Mouse (Mus musculus) midbrain, embryonic 10.5 days (tissue): ENCODE data around the gene Ppm1n. TPM values are rescaled to one million over a fixed set of nuclear protein-coding genes. Genes with fewer than 3 reads are reported as not detected.
A peak's percentile ranks its signal among the peaks of the same experiment; 100 is the strongest.

Experiments
- DNase-seq: peaks from one replicate; pipeline ENCODE4 v3.0.0-alpha.2; 2017; ENCODE audit warnings: low spot score
- H3K27ac ChIP-seq: fragments of 300-500 bp; sonication (generic); replicated peaks from 2 replicates; pipeline ENCODE4 v1.5.1; 2016; ENCODE audit warnings: mild to moderate bottlenecking
- H3K27me3 ChIP-seq: fragments of 300-500 bp; sonication (generic); 2 replicates; pipeline ENCODE4 v1.6.1; 2016; ENCODE audit warnings: low read depth, mild to moderate bottlenecking; ENCODE audit not compliant: poor library complexity, severe bottlenecking
- H3K36me3 ChIP-seq: fragments of 300-500 bp; sonication (generic); 2 replicates; pipeline ENCODE4 v1.6.1; 2016; ENCODE audit warnings: mild to moderate bottlenecking, moderate library complexity
- H3K4me1 ChIP-seq: fragments of 300-500 bp; sonication (generic); 2 replicates; pipeline ENCODE4 v1.6.1; 2016
- H3K4me3 ChIP-seq: fragments of 300-500 bp; sonication (generic); 2 replicates; pipeline ENCODE4 v1.5.1; 2016; ENCODE audit warnings: mild to moderate bottlenecking, moderate library complexity
- H3K9me3 ChIP-seq: fragments of 300-500 bp; sonication (generic); replicated peaks from 2 replicates; pipeline ENCODE4 v1.6.1; 2016; ENCODE audit warnings: mild to moderate bottlenecking
- WGBS: fragments of 180-500 bp; shearing (Covaris S2); methylation state at CpG from one replicate; pipeline ENCODE4 v1.1.7; 2016; 5-methylcytosine and 5-hydroxymethylcytosine counted together
- polyA plus RNA-seq: library from polyadenylated mRNA; unstranded; fragments of >200 nt; fragmentation: Nextera tagmentation; extraction: Ambion mirVana; gene quantifications from 2 replicates; pipeline ENCODE4 v1.2.1, GENCODE M21; 2016

Ppm1n gene
- polyA plus RNA-seq, 1 experiment from 2014 or later: 0.36 TPM

- Histone ChIP-seq H3K9me3 (no peaks in the 10 kb centered on the region), H3K4me1 (peaks cover 42% of the 10 kb centered on the region), H3K36me3 (peaks cover 22% of the 10 kb centered on the region), H3K27ac (peak overlapping the region; percentile 93), H3K4me3 (peak overlapping the region; percentile 99), H3K27me3 (no peaks in the 10 kb centered on the region)
- DNase-seq: peak; percentile 66
- 2% methylated on average over 19 of the region's 19 CpGs for WGBS
Measured at GRCm38 (mm10) chr7:19269721-19270441, 10.0 kb downstream of the Ppm1n start.

- no peaks in the 10 kb centered on the region for H3K9me3 ChIP-seq
- 53% methylated on average over 10 of the region's 10 CpGs for WGBS
- peaks cover 29% of the 10 kb centered on the region for H3K36me3 ChIP-seq
- DNase-seq: no peak
- no peaks in the 10 kb centered on the region for H3K27me3 ChIP-seq
- peak overlapping the region; percentile 93 for H3K27ac ChIP-seq
- H3K4me3 ChIP-seq: peak overlapping the region; percentile 99
- H3K4me1 ChIP-seq: peaks cover 42% of the 10 kb centered on the region
Measured at GRCm38 (mm10) chr7:19268993-19269681, 10.7 kb downstream of the Ppm1n start.

- Histone ChIP-seq H3K27me3 (no peaks in the 10 kb centered on the region), H3K4me3 (no peak overlapping the region), H3K36me3 (peaks cover 50% of the 10 kb centered on the region), H3K27ac (no peak overlapping the region), H3K9me3 (no peaks in the 10 kb centered on the region), H3K4me1 (peaks cover 35% of the 10 kb centered on the region)
- no peak for DNase-seq
- WGBS: 82% methylated on average over 10 of the region's 10 CpGs
Measured at GRCm38 (mm10) chr7:19267051-19267450, 12.8 kb downstream of the Ppm1n start.

- Histone ChIP-seq H3K27me3 (no peaks in the 10 kb centered on the region), H3K4me1 (peaks cover 32% of the 10 kb centered on the region), H3K27ac (no peak overlapping the region), H3K36me3 (peaks cover 59% of the 10 kb centered on the region), H3K9me3 (no peaks in the 10 kb centered on the region), H3K4me3 (0 out of 2 replicates have a peak overlapping the region, but pooled peaks have one; percentile 0)
- WGBS: 89% methylated on average over 10 of the region's 10 CpGs
- DNase-seq: no peak
Measured at GRCm38 (mm10) chr7:19265928-19266822, 13.7 kb downstream of the Ppm1n start.

GRCm38 (mm10) chr7:19265147-19265546 lies 14.7 kb downstream of the Ppm1n start:
- Histone ChIP-seq H3K4me1 (peaks cover 22% of the 10 kb centered on the region), H3K27me3 (no peaks in the 10 kb centered on the region), H3K36me3 (peaks cover 69% of the 10 kb centered on the region), H3K4me3 (no peak overlapping the region), H3K9me3 (no peaks in the 10 kb centered on the region), H3K27ac (no peak overlapping the region)
- DNase-seq: no peak
- WGBS: 89% methylated on average over 7 of the region's 7 CpGs

- H3K27me3 ChIP-seq: no peaks in the 10 kb centered on the region
- no peak overlapping the region for H3K4me3 ChIP-seq
- no peak overlapping the region for H3K27ac ChIP-seq
- WGBS: 91% methylated on average over 3 of the region's 3 CpGs
- peaks cover 7% of the 10 kb centered on the region for H3K4me1 ChIP-seq
- no peaks in the 10 kb centered on the region for H3K9me3 ChIP-seq
- peaks cover 86% of the 10 kb centered on the region for H3K36me3 ChIP-seq
- DNase-seq: no peak
Measured at GRCm38 (mm10) chr7:19258336-19258735, 21.5 kb downstream of the Ppm1n start.

GRCm38 (mm10) chr7:19257390-19258022 lies 22.4 kb downstream of the Ppm1n start:
- no peak overlapping the region for H3K27ac ChIP-seq
- H3K36me3 ChIP-seq: peaks cover 78% of the 10 kb centered on the region
- 39% methylated on average over 11 of the region's 11 CpGs for WGBS
- H3K27me3 ChIP-seq: no peaks in the 10 kb centered on the region
- peak; percentile 62 for DNase-seq
- H3K9me3 ChIP-seq: no peaks in the 10 kb centered on the region
- peaks cover 7% of the 10 kb centered on the region for H3K4me1 ChIP-seq
- H3K4me3 ChIP-seq: no peak overlapping the region

GRCm38 (mm10) chr7:19256567-19256966 lies 23.3 kb downstream of the Ppm1n start:
- H3K36me3 ChIP-seq: peaks cover 69% of the 10 kb centered on the region
- no peak overlapping the region for H3K27ac ChIP-seq
- H3K4me3 ChIP-seq: no peak overlapping the region
- H3K27me3 ChIP-seq: no peaks in the 10 kb centered on the region
- H3K4me1 ChIP-seq: peaks cover 7% of the 10 kb centered on the region
- H3K9me3 ChIP-seq: no peaks in the 10 kb centered on the region
- DNase-seq: no peak
- WGBS: 89% methylated on average over 7 of the region's 7 CpGs

- H3K36me3 ChIP-seq: peaks cover 57% of the 10 kb centered on the region
- H3K4me3 ChIP-seq: peak overlapping the region; percentile 11; the same call in 1 of the 2 replicates
- no peaks in the 10 kb centered on the region for H3K9me3 ChIP-seq
- WGBS: 85% methylated on average over 17 of the region's 17 CpGs
- DNase-seq: no peak
- H3K27ac ChIP-seq: no peak overlapping the region
- H3K27me3 ChIP-seq: no peaks in the 10 kb centered on the region
- peaks cover 7% of the 10 kb centered on the region for H3K4me1 ChIP-seq
Measured at GRCm38 (mm10) chr7:19255395-19255794, 24.5 kb downstream of the Ppm1n start.

- H3K27ac ChIP-seq: no peak overlapping the region
- 78% methylated on average over 5 of the region's 5 CpGs for WGBS
- peaks cover 7% of the 10 kb centered on the region for H3K4me1 ChIP-seq
- H3K36me3 ChIP-seq: peaks cover 37% of the 10 kb centered on the region
- no peaks in the 10 kb centered on the region for H3K9me3 ChIP-seq
- DNase-seq: no peak
- no peak overlapping the region for H3K4me3 ChIP-seq
- H3K27me3 ChIP-seq: no peaks in the 10 kb centered on the region
Measured at GRCm38 (mm10) chr7:19253437-19253836, 26.4 kb downstream of the Ppm1n start.

- Histone ChIP-seq H3K4me1 (no peaks in the 10 kb centered on the region), H3K4me3 (no peak overlapping the region), H3K9me3 (no peaks in the 10 kb centered on the region), H3K36me3 (peaks cover 32% of the 10 kb centered on the region), H3K27ac (no peak overlapping the region), H3K27me3 (no peaks in the 10 kb centered on the region)
- DNase-seq: no peak
- 84% methylated on average over 4 of the region's 4 CpGs for WGBS
Measured at GRCm38 (mm10) chr7:19252078-19252477, 27.8 kb downstream of the Ppm1n start.

- Histone ChIP-seq H3K4me1 (no peaks in the 10 kb centered on the region), H3K27ac (no peak overlapping the region), H3K36me3 (peaks cover 40% of the 10 kb centered on the region), H3K9me3 (no peaks in the 10 kb centered on the region), H3K4me3 (no peak overlapping the region), H3K27me3 (no peaks in the 10 kb centered on the region)
- DNase-seq: no peak
- 98% methylated on average over 2 of the region's 2 CpGs for WGBS
Measured at GRCm38 (mm10) chr7:19247511-19247910, 32.4 kb downstream of the Ppm1n start.
